Mouse (Mus musculus): Measurements from ENCODE around the gene Kif5c.

Gene Kif5c

DNA sequence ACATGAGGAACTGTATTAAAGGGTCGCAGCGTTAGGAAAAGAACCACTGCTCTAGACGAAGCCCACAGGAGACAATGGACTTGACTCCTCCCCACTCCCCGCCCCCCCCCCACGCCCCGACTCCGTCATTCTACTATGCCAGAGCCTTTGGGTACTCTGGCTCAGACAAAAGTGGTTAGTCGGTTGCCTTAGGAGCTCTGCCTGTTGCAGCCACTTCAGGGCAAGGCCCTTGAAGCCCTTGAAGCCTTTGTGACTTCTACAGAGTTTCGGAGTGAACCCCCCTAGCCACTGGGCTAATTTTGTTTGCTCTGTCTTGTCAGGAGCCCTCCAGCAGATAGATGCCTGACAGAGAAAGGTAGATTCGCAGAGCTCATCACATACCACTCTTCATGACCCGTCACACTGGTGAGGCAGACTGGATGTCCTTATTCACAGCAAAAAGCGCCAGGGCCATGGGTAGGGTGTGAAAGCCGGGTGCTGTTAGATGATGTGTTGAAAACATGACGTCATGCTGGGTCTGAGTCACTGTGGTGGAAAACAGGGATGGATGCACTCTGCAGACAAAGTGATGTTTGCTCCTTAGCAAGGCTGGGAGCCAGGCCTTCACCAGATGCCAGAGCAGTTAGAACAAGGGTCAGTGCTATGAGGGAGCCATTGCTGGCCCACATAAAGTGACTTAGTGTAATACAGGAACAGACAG lies 178.5 kb downstream of the Kif5c start:
- no peak for DNase-seq

DNA sequence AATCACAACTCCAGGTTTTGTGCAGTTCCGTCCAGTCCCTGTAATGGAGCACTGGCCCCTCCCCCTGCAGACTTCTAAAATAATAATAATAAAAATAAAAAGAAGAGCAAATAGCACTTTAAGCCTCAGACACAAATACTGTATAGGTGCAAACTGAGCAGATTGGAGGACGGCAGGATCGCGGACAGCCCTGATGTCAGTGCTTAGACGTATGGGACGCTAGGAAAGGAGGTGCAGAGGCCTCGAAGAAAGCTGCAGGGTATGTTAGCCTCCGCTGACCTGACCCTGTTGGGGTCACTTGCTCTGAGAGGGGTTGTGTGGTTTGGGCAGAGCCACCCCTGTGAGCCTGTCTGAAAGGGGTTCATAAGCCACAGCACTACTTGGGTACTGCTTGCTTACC lies 185.3 kb downstream of the Kif5c start:
- DNase-seq: no peak

DNA sequence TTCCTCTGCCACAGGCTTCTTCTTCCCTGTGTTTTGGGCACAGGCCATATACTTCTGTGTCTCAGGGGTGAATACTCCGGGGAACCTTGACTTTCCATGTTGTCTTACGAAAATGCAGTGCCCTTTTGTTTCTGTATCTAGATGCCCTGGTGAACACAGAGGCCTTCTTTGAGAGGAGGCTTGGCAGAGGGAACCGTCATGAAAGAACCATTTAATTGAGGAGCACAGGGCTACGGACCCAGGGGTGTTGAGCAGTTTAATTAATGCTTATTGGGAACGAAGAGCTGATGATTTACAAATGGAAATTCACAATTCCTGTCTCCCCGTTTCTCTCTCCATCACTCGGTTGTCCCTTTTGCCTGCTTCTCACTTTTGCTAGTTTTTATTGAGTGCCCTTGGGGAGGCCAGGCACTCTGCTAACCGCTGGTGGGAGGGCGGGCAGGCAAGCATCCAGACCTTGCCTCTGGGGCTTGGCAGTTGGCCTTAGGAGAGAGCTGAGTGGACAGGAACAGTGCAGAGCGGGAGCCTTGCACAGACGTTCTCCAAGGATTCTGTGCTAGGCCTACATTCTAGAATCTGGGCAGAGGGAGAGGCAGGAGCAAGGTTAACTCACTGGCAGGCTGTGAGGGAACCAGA lies 186.8 kb downstream of the Kif5c start:
- DNase-seq: no peak

DNA sequence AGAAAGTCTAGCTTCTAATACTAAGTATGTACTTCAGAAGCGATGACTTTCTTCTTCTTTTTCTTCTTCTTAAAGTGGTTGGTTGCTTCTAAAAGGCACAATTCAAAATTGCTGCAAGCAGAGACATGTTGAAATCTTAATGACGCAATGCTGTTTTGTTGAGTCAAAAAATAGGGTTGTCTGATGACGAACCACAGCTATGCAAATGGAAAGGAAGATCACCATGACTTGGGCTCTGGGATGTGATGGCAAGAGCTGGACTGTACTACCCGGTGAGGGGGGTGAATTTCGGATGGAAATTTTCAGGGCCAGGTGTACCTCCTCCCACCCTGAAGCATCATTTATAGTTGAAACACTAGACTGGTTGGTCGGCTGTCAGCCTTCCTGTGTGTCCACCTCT lies 190.4 kb downstream of the Kif5c start:
- DNase-seq: no peak

DNA sequence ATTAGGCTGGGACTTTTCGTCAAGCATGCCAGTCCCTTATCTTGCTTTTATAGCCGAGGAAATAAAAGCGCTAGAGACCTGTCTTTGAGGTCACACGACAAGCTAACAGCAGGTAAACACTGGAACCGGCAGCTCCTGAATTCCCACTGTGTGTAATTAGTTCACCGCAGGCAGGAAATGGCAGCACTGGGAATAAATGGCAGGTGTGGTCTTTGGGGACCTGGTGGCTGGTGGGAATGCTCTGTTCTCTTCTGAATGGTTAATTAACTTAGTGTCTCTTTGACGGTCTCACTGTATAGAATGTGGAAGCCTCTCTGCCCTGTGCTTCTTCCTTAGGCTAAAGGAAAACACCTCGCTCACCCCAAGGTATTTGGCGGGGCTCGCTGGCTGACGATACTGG lies 192.3 kb downstream of the Kif5c start:
- DNase-seq: no peak

DNA sequence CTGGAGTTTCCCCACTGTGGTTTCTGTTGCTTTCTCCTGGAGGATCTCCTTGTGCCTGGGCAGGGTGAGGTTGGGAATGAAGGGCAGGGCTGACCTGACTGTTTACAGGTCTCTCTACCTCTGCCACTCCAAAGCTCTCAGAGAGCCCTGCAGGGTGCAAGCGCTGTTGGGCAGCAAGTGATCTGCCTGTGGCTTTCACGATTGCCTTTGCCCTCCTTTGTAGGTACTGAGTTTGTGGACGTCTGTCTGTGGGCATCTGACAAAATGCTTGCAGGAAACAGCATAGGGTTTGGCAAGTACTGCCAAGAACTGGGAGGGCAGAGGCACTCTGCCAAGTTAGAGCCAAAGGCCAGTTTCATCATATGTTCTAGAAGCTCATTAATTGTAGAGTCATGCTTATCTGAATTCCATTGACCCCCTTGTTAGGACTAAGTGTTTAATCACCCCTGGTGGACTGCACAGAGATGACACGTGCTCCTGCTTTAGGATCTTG lies 192.8 kb downstream of the Kif5c start:
- no peak for DNase-seq

DNA sequence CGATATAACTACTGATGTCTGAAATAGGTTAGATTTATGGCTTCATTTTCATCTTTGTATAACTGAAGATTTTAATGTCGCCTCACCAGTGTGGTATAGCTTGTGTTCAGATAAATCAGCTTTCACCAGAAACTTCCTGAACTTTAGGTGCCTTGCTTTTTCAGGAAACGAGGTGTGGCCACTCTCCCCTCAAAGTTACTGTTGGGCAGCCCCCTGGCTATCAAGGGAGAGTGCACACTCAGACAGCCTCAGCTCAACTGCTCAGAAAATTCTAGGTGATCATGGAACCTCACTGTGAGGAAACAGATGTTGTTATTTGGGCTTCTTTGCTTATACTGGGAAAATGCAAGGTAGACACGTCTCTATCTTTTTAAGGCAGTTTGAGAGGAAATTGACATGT lies 194.1 kb downstream of the Kif5c start:
- no peak for DNase-seq

DNA sequence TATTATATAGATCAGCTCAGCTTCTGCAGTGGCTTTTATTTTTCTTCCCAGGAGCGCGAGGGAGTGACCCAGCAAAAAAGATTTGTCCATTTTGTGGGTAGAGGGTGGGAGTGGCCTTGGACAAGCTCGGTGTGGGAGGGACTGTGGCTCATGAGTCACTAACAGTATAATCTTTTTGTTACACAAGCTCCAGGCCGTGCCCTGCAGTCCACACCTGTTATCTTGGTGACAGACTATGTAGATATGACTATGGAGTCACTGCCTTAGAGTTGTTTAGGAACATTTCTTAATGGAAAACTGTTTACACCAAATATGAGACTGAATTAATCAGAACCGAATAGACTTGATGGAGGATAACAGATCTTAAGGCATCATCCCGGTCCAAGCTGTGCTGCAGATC lies 194.9 kb downstream of the Kif5c start:
- no peak for DNase-seq

DNA sequence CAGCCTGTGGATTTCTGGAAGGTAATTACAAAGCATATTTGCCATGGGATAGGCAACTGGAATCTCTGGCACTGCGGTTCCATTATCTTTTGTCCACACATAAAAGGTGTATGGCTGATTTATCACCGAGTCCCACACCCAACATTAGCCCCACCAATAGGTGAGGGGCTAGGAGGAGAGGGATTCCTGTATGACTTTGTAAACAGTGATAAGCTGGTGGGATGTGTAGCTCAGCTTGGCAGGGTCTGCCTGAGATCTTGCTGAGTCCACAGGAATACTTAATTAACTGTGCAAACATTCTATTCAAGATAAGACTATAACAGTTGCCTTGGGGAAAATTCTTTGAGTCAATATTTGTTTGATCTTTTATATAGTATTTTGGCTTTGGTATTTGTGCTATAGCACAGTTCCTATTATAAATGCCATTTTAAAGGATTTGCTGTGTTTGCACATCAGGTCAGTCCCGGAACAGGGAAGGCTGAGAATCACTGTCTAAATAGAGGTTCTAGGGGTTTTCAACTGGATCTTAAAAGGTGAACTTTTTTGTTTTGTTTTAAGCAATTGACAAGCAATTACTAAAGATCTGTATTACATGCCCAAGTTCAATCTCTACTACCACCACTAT lies 196.7 kb downstream of the Kif5c start:
- DNase-seq: no peak

DNA sequence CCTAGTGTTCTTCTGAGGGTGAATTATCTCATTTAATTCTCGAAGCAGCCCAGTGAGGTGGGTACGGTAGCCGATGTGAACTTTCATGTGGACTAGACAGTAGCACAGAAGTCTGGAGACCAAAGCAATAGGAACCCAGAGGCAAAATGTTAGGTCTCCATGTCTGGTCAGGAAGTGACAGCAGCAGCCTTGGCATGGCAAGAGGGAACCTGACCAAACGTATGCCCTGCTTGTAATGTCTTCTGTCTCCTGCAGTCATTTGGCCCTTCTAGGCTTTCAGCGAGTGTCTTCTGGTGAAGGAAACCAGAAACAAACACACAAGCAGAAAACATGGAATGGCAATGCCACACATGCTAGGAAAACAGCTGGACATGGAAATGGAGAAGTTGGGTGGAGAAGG lies 197.5 kb downstream of the Kif5c start:
- DNase-seq: no peak

DNA sequence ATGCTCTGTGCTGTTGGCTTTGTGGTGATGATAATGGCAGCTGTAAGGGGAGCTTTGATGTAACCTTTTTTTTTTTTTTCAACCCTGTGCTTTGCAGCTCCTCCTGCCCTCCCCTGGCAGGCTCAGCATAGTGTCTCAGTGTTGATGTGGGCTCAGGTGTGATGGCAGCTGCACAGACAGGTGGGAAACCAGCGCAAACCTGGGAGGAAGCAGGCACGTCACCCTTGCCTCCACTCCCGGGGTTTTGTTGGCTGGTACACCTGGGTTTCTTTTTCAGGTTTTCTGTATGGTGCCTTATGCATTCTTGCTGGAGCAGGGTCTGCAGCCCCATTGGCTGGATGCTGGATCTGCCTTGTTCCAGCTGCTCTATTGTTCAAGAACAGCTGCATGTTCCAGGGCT lies 198.1 kb downstream of the Kif5c start:
- DNase-seq: peak; percentile 49

DNA sequence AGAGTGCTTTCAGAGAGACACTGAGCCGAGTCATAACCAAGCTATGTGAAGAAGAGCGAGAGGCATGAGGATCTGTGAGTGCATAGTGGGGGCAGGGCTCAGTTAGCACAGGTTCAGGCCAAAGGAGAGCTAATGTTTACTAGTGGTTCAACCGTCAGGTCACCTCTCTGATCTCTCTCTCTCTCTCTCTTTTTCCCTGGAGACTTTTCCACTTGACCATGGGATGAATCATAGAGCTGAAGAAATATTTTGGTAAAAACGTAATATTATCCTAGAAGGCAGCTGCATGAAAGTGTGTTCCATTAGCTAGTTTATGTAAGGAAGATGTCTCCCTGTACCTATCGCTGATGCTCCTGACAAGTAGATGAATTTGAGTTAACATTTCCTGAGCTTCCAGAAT lies 199.0 kb downstream of the Kif5c start:
- DNase-seq: no peak

DNA sequence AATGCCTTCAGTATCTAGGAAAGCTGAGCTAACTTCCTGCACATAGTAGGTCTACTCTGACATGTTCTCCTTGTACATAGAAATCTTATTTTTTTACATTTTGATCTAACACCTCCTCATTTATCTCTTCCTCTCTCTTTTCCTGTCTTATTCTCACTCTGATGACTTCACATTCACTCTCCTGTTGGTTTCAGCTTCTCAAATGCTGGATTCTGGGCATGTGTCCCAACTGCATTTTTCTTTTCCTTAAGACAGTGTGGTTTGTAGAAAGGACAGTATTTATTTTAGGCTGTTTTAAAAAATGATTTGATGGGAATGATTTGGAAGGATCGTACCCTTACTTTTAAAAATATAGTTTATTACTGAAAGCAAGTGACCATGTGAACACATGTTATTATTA lies 203.2 kb downstream of the Kif5c start:
- no peak for DNase-seq

All from thymus, postnatal 14 days (tissue).